Mouse (Mus musculus) adrenal gland, postnatal 0 days (tissue): ENCODE results near the gene Nop9. TPM values are rescaled to one million over a fixed set of nuclear protein-coding genes. Genes with fewer than 3 reads are reported as not detected.

Experiments
- polyA plus RNA-seq: library from polyadenylated mRNA; unstranded; fragments of >200 nt; fragmentation: Nextera tagmentation; extraction: Ambion mirVana; gene quantifications from 2 replicates; pipeline ENCODE4 v1.2.1, GENCODE M21; 2015

The Nop9 gene
- 14.2 and 22.9 TPM in 2 replicates for polyA plus RNA-seq

DNA sequence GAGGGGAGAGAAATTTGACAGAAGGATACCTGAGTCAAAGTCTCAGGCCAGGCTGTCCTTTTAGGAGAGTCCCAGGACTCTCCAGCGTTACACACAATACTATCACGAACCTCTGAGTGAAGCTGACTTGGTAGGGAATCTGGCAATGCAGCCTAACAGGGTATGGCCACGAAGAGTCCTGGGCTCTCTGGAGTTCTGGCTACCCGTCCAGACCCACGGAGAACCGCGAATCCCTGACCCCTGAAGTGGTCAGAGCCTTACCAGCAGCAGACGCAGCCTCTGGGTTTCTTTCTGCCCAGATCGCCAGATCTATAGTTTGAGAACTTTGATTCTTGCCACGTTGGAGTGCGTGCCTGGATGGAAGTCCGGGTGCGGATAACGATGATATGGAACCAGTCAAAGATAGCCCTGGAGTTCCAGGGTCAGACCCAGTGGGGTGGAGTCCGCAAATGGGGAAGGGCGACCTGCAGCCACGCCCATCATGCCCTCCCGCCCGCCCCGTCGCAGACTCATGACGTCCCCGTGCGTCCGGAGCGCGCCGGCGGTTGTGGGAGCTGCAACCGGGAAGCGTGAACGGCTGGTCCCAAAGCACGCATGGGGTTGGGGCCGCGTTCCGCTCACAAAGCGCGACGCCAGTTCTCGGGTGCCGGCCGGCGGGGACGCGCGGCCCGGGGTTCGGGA lies at the start of gene Nop9, which contains the start of gene Dhrs1:
Nop9 (plus strand) TSS at position 514 of the 681 bp plus-strand sequence.
Dhrs1 (minus strand) TSS at position 511 of the 681 bp plus-strand sequence.

GRCm38 (mm10) chr14:55713729-55714122 lies 31.8 kb upstream of the Nop9 start, which contains the start of gene Tgm1:
TSS of gene Tgm1 (minus strand) at chr14:55713926.

DNA sequence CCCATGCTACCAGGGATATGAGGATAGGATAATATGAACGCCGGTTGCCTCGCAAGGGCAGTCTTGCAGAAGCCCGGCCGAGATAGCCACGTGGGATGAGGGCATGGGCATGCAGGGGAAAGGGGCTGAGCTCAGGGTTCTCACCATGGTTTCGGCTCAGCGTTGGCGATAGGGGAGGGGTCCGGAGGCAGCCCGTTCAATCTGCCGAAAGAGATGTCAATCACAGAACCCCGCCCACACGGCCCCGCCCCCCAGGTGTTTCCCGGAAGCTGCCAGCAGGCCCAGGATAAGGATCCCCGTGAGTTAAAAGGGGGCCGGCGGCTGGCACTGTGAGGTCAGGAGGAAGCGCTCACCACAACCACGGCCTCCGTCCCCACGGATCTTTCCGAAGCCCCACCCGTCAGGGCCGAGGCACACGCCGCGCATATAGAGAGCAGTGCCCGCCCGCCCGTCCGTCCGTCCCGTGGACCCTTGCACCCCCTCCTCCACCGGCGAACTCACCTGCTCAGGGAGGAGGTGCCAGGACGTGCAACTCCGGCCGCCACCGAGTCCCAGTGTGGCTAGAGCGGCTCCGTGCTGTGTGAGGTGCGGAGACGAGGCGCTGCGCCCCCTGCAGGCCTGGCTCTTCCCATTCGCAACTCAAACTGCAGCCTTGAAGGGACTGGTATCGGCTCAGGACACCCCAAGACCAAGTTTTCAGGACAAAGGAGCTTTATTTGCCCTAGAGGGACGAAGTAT lies 23.6 kb upstream of the Nop9 start, which contains the start of gene Rabggta:
Rabggta (minus strand) TSS at position 564 of the 738 bp plus-strand sequence.

GRCm38 (mm10) chr14:55758363-55758784 lies 12.9 kb downstream of the Nop9 start, which contains the start of gene Cideb:
TSS of gene Cideb (minus strand) at chr14:55758458.

GRCm38 (mm10) chr14:55761163-55761562 lies 15.7 kb downstream of the Nop9 start, which contains the start of gene Ltb4r2:
TSS of gene Ltb4r2 (plus strand) at chr14:55761428.

GRCm38 (mm10) chr14:55765696-55766095 lies 20.2 kb downstream of the Nop9 start, which contains the start of gene Ltb4r1:
TSS of gene Ltb4r1 (plus strand) at chr14:55765962.

DNA sequence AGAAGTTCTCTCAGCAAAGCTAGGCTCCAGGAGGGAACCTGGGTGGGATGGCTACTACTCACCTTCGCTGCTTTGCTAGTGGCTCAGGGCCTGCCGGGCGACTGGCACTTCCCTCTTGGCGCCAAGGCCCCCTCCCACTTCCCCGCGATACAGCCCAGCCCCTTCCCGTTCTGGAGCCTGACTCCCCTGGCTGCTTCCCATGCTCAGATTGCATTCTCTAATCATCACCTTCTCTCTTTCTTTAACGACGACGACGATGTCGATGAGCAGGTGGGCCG lies 38.4 kb downstream of the Nop9 start, which contains the start of gene Adcy4:
Adcy4 (minus strand) TSS at position 138 of the 278 bp plus-strand sequence.

DNA sequence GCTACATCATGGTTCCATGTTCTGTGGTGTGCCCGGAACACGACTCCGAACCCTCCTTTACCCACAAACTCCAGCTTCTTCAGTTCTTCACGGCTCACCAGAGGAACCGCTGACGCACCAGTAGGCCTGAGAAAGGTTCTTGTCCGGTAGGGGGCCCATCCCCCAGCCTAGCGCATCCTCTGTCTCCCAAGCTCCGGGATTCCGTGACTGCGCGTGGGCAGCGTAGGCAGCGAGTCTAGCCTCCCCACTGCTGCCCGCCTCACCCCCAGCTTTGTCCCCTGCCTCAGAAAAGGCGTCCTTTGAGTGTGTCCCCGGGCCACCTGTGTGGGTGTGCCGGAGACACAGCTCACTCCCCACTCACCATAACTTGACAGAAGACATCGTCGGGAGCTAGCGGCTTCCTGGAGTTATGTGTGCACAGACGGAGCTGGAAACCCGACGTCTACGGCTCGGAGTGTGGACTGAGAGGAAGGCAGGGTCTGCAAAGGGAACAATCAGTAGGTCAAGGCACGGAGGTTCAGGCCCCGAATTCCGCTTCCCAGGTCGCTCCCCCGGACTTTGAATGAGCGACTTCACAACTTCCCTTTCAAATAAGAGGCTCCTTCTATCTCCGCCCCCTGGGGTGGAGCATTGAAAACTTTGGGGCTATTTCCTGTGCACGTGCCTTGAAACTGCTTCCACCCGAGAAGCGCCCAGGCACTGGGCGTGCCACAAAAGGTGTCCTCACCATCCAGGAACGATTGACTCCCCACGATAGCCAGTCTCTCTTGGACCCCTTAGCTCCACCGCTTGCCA lies 43.0 kb downstream of the Nop9 start, which contains the start of gene Ripk3:
Ripk3 (minus strand) TSS at position 610 of the 795 bp plus-strand sequence.

Other genes starting within 250 kb of the Nop9 start
- gene Cpne6, start 235.2 kb upstream of the Nop9 start, polyA plus RNA-seq, result 0.16 and 0.63 TPM in 2 replicates
- 0.06 TPM in 1 of 2 replicates, not detected in the other for gene Nrl, start 220.7 kb upstream of the Nop9 start, polyA plus RNA-seq
- 35.7 and 43.6 TPM in 2 replicates for gene Pck2, start 205.4 kb upstream of the Nop9 start, polyA plus RNA-seq
- gene Dcaf11, start 185.7 kb upstream of the Nop9 start, polyA plus RNA-seq, result 50.2 and 81.0 TPM in 2 replicates
- gene A730061H03Rik, start 185.3 kb upstream of the Nop9 start, polyA plus RNA-seq, result 1.6 and 4.3 TPM in 2 replicates
- gene Fitm1, start 170.1 kb upstream of the Nop9 start, polyA plus RNA-seq, result 1.1 and 1.3 TPM in 2 replicates
- gene Psme1, start 167.6 kb upstream of the Nop9 start, polyA plus RNA-seq, result 226 and 323 TPM in 2 replicates
- 55.0 and 57.8 TPM in 2 replicates for gene Emc9, start 160.4 kb upstream of the Nop9 start, polyA plus RNA-seq
- 549 and 603 TPM in 2 replicates for gene Psme2, start 154.6 kb upstream of the Nop9 start, polyA plus RNA-seq
- gene Rnf31, start 154.0 kb upstream of the Nop9 start, polyA plus RNA-seq, result 9.6 and 12.4 TPM in 2 replicates
- 20.9 and 26.1 TPM in 2 replicates for gene Irf9, start 142.1 kb upstream of the Nop9 start, polyA plus RNA-seq
- 6.8 and 9.0 TPM in 2 replicates for gene Rec8, start 127.7 kb upstream of the Nop9 start, polyA plus RNA-seq
- gene Ipo4, start 109.7 kb upstream of the Nop9 start, polyA plus RNA-seq, result 41.9 and 52.7 TPM in 2 replicates
- 1.0 and 3.3 TPM in 2 replicates for gene Gm49378, start 107.8 kb upstream of the Nop9 start, polyA plus RNA-seq
- 65.2 and 103 TPM in 2 replicates for gene Tm9sf1, start 101.9 kb upstream of the Nop9 start, polyA plus RNA-seq
- 0.77 and 0.95 TPM in 2 replicates for gene Tssk4, start 95.5 kb upstream of the Nop9 start, polyA plus RNA-seq
- 63.2 and 95.3 TPM in 2 replicates for gene Mdp1, start 85.2 kb upstream of the Nop9 start, polyA plus RNA-seq
- gene Gmpr2, start 73.8 kb upstream of the Nop9 start, polyA plus RNA-seq, result 30.6 and 43.5 TPM in 2 replicates
- 635 and 779 TPM in 2 replicates for gene Nedd8, start 73.6 kb upstream of the Nop9 start, polyA plus RNA-seq
- gene Tinf2, start 63.9 kb upstream of the Nop9 start, polyA plus RNA-seq, result 16.5 and 25.7 TPM in 2 replicates
- 0.47 and 1.2 TPM in 2 replicates for gene Tgm1, start 31.8 kb upstream of the Nop9 start, polyA plus RNA-seq
- 15.1 and 23.2 TPM in 2 replicates for gene Rabggta, start 23.4 kb upstream of the Nop9 start, polyA plus RNA-seq
- gene Dhrs1, start within 50 bp of the Nop9 start, polyA plus RNA-seq, result 69.6 and 82.1 TPM in 2 replicates
- 2.3 and 3.7 TPM in 2 replicates for gene Cideb, start 12.8 kb downstream of the Nop9 start, polyA plus RNA-seq
- gene Ltb4r2, start 15.7 kb downstream of the Nop9 start, polyA plus RNA-seq, result 0.11 and 0.75 TPM in 2 replicates
- gene Ltb4r1, start 20.3 kb downstream of the Nop9 start, polyA plus RNA-seq, result 1.4 and 1.9 TPM in 2 replicates
- gene Adcy4, start 38.4 kb downstream of the Nop9 start, polyA plus RNA-seq, result 3.7 and 4.4 TPM in 2 replicates
- 9.4 and 11.5 TPM in 2 replicates for gene Ripk3, start 43.2 kb downstream of the Nop9 start, polyA plus RNA-seq
- 12.6 and 13.1 TPM in 2 replicates for gene Nfatc4, start 77.5 kb downstream of the Nop9 start, polyA plus RNA-seq
- 5.9 and 6.6 TPM in 2 replicates for gene Nynrin, start 108.3 kb downstream of the Nop9 start, polyA plus RNA-seq
- 0.28 and 0.29 TPM in 2 replicates for gene Cbln3, start 138.7 kb downstream of the Nop9 start, polyA plus RNA-seq
- 7.3 and 9.3 TPM in 2 replicates for gene Khnyn, start 139.3 kb downstream of the Nop9 start, polyA plus RNA-seq
- 55.6 and 63.8 TPM in 2 replicates for gene Sdr39u1, start 154.6 kb downstream of the Nop9 start, polyA plus RNA-seq
- gene Cma1, start 199.0 kb downstream of the Nop9 start, polyA plus RNA-seq, result 45.9 and 61.2 TPM in 2 replicates
- not detected in 2 replicates for gene Cma2, start 205.3 kb downstream of the Nop9 start, polyA plus RNA-seq